Mouse (Mus musculus): ENCODE measurements at regions not wholly inside any gene's neighbourhood (a gene's known extent, or its start where the extent isn't known, plus 50 kb on each side); places are given as distances from the start of the nearest gene placed in this dataset.

- ATAC-seq (ENCODE audit: low FRiP score) = no peak
- WGBS = 8% methylated on average over 5 of the region's 5 CpGs
These were observed 315.6 kb downstream of the Etv1 start for GRCm38 (mm10) chr12:39094638-39095230.

GRCm38 (mm10) chr12:39123391-39124095, 344.4 kb downstream of the Etv1 start:
- Histone ChIP-seq H3K4me3 (replicated peaks) (no peak overlapping the region), H3K27me3 (replicated peaks) (no peaks in the 10 kb centered on the region), H3K9me3 (replicated peaks) (no peaks in the 10 kb centered on the region), H3K36me3 (no peaks in the 10 kb centered on the region), H3K9ac (replicated peaks) (no peak overlapping the region), H3K4me2 (no peak overlapping the region), H3K27ac (replicated peaks) (no peak overlapping the region), H3K4me1 (no peaks in the 10 kb centered on the region)
- no peak for ATAC-seq (ENCODE audit: low FRiP score)
- 78% methylated on average over 3 of the region's 3 CpGs for WGBS

More at GRCm38 (mm10) chr12:39094638-39095230, 315.6 kb downstream of the Etv1 start:
- H3K4me1 ChIP-seq = no peaks in the 10 kb centered on the region
- no peaks in the 10 kb centered on the region for H3K36me3 ChIP-seq
- no peaks in the 10 kb centered on the region for H3K9me3 ChIP-seq (replicated peaks)
- no peak overlapping the region for H3K4me3 ChIP-seq (replicated peaks)
- no peak overlapping the region for H3K4me2 ChIP-seq
- H3K9ac ChIP-seq (replicated peaks) = no peak overlapping the region
- H3K27me3 ChIP-seq (replicated peaks) = no peaks in the 10 kb centered on the region
- H3K27ac ChIP-seq (replicated peaks) = no peak overlapping the region

- Histone ChIP-seq H3K27ac (replicated peaks) (no peak overlapping the region), H3K27me3 (replicated peaks) (no peaks in the 10 kb centered on the region), H3K9me3 (replicated peaks) (no peaks in the 10 kb centered on the region), H3K36me3 (no peaks in the 10 kb centered on the region), H3K4me2 (no peak overlapping the region), H3K9ac (replicated peaks) (no peak overlapping the region), H3K4me1 (no peaks in the 10 kb centered on the region), H3K4me3 (replicated peaks) (no peak overlapping the region)
- 53% methylated on average over 6 of the region's 6 CpGs for WGBS
- no peak for ATAC-seq (ENCODE audit: low FRiP score)
These were observed 375.5 kb downstream of the Etv1 start for GRCm38 (mm10) chr12:39154689-39155088.

- H3K9me3 ChIP-seq (replicated peaks) = no peaks in the 10 kb centered on the region
- no peak overlapping the region for H3K4me3 ChIP-seq (replicated peaks)
- no peaks in the 10 kb centered on the region for H3K36me3 ChIP-seq
- WGBS = 39% methylated on average over 4 of the region's 4 CpGs
- H3K4me1 ChIP-seq = no peaks in the 10 kb centered on the region
- H3K4me2 ChIP-seq = no peak overlapping the region
- ATAC-seq (ENCODE audit: low FRiP score) = no peak
- H3K27ac ChIP-seq (replicated peaks) = no peak overlapping the region
- no peaks in the 10 kb centered on the region for H3K27me3 ChIP-seq (replicated peaks)
- no peak overlapping the region for H3K9ac ChIP-seq (replicated peaks)
These were observed 397.8 kb downstream of the Etv1 start for GRCm38 (mm10) chr12:39176958-39177357.

GRCm38 (mm10) chr12:39224073-39224472, 444.9 kb downstream of the Etv1 start:
- WGBS = 63% methylated on average over 4 of the region's 4 CpGs
- H3K4me2 ChIP-seq = no peak overlapping the region
- no peak overlapping the region for H3K9ac ChIP-seq (replicated peaks)
- no peak overlapping the region for H3K27ac ChIP-seq (replicated peaks)
- ATAC-seq (ENCODE audit: low FRiP score) = no peak
- no peaks in the 10 kb centered on the region for H3K36me3 ChIP-seq
- H3K27me3 ChIP-seq (replicated peaks) = no peaks in the 10 kb centered on the region
- H3K9me3 ChIP-seq (replicated peaks) = no peaks in the 10 kb centered on the region
- H3K4me1 ChIP-seq = no peaks in the 10 kb centered on the region
- no peak overlapping the region for H3K4me3 ChIP-seq (replicated peaks)

GRCm38 (mm10) chr12:39256605-39257004, 477.4 kb downstream of the Etv1 start:
- Histone ChIP-seq H3K36me3 (no peaks in the 10 kb centered on the region), H3K27me3 (replicated peaks) (no peaks in the 10 kb centered on the region)
- no peak for ATAC-seq (ENCODE audit: low FRiP score)

GRCm38 (mm10) chr12:39257571-39257970, 478.4 kb downstream of the Etv1 start:
- H3K36me3 ChIP-seq = no peaks in the 10 kb centered on the region
- no peaks in the 10 kb centered on the region for H3K4me1 ChIP-seq
- no peak overlapping the region for H3K4me3 ChIP-seq (replicated peaks)
- no peaks in the 10 kb centered on the region for H3K9me3 ChIP-seq (replicated peaks)
- 58% methylated on average over 1 of the region's 1 CpGs for WGBS
- no peak overlapping the region for H3K9ac ChIP-seq (replicated peaks)
- H3K4me2 ChIP-seq = no peak overlapping the region
- H3K27me3 ChIP-seq (replicated peaks) = no peaks in the 10 kb centered on the region
- no peak overlapping the region for H3K27ac ChIP-seq (replicated peaks)
- ATAC-seq (ENCODE audit: low FRiP score) = no peak

More at GRCm38 (mm10) chr12:39256605-39257004, 477.4 kb downstream of the Etv1 start:
- H3K4me3 ChIP-seq (replicated peaks) = no peak overlapping the region
- WGBS = 88% methylated on average over 6 of the region's 6 CpGs
- no peak overlapping the region for H3K9ac ChIP-seq (replicated peaks)
- no peak overlapping the region for H3K4me2 ChIP-seq
- H3K9me3 ChIP-seq (replicated peaks) = no peaks in the 10 kb centered on the region
- no peaks in the 10 kb centered on the region for H3K4me1 ChIP-seq
- no peak overlapping the region for H3K27ac ChIP-seq (replicated peaks)

- Histone ChIP-seq H3K9ac (replicated peaks) (no peak overlapping the region), H3K27ac (replicated peaks) (no peak overlapping the region), H3K9me3 (replicated peaks) (no peaks in the 10 kb centered on the region), H3K36me3 (no peaks in the 10 kb centered on the region), H3K4me3 (replicated peaks) (no peak overlapping the region), H3K4me2 (no peak overlapping the region), H3K4me1 (no peaks in the 10 kb centered on the region), H3K27me3 (replicated peaks) (no peaks in the 10 kb centered on the region)
- 97% methylated on average over 2 of the region's 2 CpGs for WGBS
- no peak for ATAC-seq (ENCODE audit: low FRiP score)
These were observed 510.5 kb downstream of the Etv1 start for GRCm38 (mm10) chr12:39289676-39290075.

- Histone ChIP-seq H3K9me3 (replicated peaks) (no peaks in the 10 kb centered on the region), H3K9ac (replicated peaks) (no peak overlapping the region), H3K4me3 (replicated peaks) (no peak overlapping the region), H3K27me3 (replicated peaks) (no peaks in the 10 kb centered on the region), H3K36me3 (no peaks in the 10 kb centered on the region), H3K4me1 (peaks cover 7% of the 10 kb centered on the region; the same call in 1 of the 2 replicates), H3K4me2 (peak overlapping the region; percentile 31), H3K27ac (replicated peaks) (peak overlapping the region; percentile 23)
- ATAC-seq (ENCODE audit: low FRiP score) = peak; percentile 75; the same call in 1 of the 2 replicates
- 21% methylated on average over 13 of the region's 13 CpGs for WGBS
These were observed 522.4 kb downstream of the Etv1 start for GRCm38 (mm10) chr12:39301351-39302212.

- peaks cover 7% of the 10 kb centered on the region; the same call in 1 of the 2 replicates for H3K4me1 ChIP-seq
- no peaks in the 10 kb centered on the region for H3K27me3 ChIP-seq (replicated peaks)
- no peaks in the 10 kb centered on the region for H3K9me3 ChIP-seq (replicated peaks)
- no peak overlapping the region for H3K27ac ChIP-seq (replicated peaks)
- ATAC-seq (ENCODE audit: low FRiP score) = no peak
- WGBS = 63% methylated on average over 2 of the region's 2 CpGs
- no peaks in the 10 kb centered on the region for H3K36me3 ChIP-seq
- no peak overlapping the region for H3K4me2 ChIP-seq
- H3K4me3 ChIP-seq (replicated peaks) = no peak overlapping the region
- H3K9ac ChIP-seq (replicated peaks) = no peak overlapping the region
These were observed 523.0 kb downstream of the Etv1 start for GRCm38 (mm10) chr12:39302213-39302591.

- ATAC-seq (ENCODE audit: low FRiP score) = no peak
- Histone ChIP-seq H3K4me3 (replicated peaks) (no peak overlapping the region), H3K4me1 (no peaks in the 10 kb centered on the region), H3K4me2 (no peak overlapping the region), H3K27me3 (replicated peaks) (no peaks in the 10 kb centered on the region), H3K27ac (replicated peaks) (no peak overlapping the region), H3K9ac (replicated peaks) (no peak overlapping the region), H3K9me3 (replicated peaks) (no peaks in the 10 kb centered on the region), H3K36me3 (no peaks in the 10 kb centered on the region)
- WGBS = 76% methylated on average over 1 of the region's 1 CpGs
These were observed 528.6 kb downstream of the Etv1 start for GRCm38 (mm10) chr12:39307746-39308145.

Data from neural tube, embryonic 15.5 days (tissue).